Mouse (Mus musculus): ENCODE measurements around the gene Hs1bp3.

The Hs1bp3 gene

DNA sequence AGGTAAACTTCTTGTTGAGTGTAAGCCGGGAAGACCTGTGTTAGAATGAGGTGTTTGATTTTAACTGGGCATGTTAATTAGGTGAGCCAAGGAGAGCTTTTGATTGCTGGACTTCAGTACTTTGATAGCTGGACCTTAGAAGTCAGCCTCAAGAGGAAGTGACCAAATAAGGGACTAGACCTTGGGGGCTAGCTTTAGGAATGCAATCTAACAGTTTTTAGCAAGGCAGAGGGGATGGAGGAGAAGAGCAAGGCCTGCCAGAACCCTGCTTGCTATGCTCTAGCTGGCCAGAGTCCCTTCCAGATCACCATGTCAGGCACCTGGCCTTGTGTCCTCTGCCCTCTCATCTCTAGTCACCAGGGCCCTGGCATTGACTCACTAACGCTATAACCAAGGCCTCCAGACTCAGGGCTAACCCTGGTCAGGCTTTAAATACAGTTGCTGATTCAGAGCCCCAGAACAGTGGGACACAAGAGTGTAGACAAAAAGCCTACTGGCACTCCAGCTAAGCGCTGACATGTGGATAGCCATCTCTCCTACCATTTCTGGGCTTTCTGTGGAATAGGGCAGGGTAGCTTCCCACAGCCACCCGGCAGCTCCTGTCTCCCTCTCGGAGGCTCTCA is 45.2 kb downstream of the Hs1bp3 start:
- DNase-seq (ENCODE audit: extremely low read depth, insufficient read length, low spot score): no peak

DNA sequence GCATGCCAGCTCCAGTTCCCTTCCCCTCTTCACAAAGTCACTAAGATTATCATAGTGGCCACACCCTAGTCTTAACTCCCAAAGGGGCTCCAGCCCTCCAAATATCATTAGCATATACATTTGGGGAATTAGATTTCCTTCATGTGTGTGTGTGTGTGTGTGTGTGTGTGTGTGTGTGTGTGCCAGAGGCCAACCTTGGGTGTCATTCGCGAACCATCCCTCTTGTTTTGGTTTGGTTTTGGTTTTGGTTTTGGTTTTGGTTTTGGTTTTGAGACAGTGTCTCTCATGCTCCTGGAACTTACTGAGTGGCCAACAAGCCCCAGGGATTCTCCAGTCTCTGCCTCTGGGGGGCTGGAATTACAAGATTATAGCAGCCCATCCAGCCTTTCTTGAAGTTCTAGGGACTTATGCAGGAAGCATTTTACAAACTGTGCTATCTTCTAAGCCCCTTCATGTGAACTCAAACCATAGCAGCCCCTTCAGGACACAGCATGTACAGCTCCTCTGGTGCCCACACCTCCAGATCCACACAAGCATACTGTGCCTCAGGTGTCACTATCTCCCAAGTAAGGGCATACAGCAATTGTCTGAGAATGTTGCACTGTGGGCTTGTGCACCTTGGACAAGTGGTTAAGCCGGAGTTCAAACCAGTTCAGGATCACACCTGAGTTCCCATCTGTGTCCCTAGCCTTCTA is 46.3 kb downstream of the Hs1bp3 start:
- DNase-seq (ENCODE audit: extremely low read depth, insufficient read length, low spot score): no peak

DNA sequence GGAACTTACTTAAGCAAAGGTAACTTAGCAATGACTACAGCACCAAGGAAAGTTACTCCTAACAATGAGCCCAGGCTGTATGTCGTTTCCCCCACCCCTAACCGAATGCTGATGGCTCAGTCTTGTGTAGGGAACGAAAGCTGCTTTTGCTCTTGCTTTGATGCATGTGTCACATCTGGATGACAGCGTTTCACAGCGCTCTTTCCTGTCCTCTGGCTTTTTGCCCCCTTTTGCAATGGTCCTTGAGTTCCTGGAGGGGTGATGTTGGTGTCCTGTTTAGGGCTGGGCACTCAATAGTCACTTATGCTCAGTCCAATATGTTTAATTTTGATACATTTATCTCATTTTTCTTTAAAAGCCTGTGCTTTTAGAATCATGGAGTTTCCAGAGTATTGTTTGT is 48.6 kb downstream of the Hs1bp3 start:
- DNase-seq (ENCODE audit: extremely low read depth, insufficient read length, low spot score): no peak

DNA sequence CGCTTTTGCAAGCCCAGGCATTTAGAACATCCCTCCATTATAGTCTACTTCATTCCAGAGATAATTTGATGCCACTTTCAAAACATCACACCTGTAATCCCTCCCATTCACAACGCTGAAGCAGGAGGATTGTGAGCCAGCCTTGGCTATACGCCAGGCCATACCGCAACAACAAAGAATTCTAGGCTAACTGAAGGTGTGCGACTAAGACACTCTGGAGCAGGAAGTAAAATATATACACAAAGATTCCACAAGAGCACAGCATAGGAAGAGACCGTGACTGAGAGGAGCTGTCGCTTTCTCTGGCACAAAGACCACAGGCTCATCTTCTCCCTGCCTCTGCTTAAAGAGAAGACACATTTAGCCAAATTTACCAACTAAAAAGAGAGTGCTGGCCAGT is 49.2 kb downstream of the Hs1bp3 start:
- DNase-seq (ENCODE audit: extremely low read depth, insufficient read length, low spot score): no peak

DNA sequence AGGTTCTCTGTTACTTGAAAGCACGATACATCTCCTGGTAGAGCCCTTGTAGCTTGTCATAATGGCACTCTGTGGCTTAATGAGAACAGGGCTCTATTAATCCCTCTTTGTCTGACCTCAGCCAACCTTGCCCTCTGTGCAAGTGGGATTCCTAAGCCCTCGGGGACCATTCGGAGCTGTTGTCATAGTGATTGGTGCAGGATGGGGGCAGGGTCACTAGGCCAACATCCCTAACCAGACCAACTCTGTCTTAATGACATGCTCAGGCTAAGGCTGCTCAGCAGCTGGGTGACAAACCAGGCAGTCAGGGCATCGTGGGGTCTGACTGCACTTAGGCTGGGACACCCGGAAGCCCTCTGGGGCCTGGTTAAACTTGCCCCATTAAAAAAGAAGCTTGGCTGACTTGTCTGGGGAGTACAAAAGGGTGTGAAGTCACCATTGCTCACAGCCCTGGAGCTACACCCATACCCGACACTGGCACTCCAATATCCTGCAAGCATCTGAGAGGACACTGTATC is 51.1 kb downstream of the Hs1bp3 start:
- no peak for DNase-seq (ENCODE audit: extremely low read depth, insufficient read length, low spot score)

DNA sequence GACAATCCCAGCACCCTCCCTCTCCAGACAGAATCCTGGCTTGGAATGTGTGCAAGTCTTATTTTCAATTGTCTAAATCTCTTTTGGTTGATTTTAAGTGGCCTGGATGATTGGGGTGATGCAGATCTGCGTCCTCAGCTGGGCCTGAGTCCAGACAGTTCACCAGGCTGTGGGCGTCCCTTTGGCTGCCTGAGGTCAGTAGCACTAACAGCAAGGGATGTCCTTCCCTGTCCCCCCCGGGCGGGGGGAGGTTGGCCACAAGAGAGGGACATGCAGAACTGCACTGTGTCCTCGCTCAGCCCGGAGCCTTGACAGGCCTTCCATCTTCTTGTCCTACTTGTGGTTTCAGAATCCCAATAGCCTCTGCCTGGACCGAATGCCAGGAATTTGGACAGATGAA is 52.1 kb downstream of the Hs1bp3 start:
- peak; percentile 36 for DNase-seq (ENCODE audit: extremely low read depth, insufficient read length, low spot score)

DNA sequence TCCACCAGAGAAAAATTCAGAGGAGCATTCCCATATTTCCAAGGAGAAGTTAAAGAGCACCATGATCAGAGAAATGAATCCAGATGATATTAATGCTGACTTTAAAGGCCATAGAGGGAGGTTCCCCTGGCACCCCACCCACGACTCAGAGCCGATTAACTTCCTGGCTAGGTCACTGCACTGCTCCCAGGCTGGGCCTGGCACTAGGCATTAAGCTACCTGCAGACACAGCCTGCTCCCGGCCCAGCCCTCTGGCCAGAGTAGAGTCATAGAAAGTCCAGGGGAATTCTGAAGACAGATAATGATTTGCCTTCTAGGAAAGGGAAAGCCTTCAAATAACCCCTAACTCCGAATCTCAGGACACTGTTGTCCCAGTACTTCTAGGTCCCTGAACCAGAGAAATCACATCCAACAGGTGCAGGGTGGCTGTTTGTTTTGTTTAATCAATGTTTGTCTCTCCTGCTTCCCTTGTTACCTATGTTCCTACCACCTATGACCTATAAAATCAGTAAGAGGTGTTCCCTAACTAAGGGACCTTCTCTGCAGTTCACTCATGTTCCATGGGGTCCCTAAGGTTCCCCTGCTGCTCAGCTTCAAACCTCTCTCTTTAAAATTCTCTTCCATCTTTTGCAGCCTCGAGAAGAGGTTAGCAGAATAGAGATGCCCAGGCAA is 52.8 kb downstream of the Hs1bp3 start:
- no peak for DNase-seq (ENCODE audit: extremely low read depth, insufficient read length, low spot score)

DNA sequence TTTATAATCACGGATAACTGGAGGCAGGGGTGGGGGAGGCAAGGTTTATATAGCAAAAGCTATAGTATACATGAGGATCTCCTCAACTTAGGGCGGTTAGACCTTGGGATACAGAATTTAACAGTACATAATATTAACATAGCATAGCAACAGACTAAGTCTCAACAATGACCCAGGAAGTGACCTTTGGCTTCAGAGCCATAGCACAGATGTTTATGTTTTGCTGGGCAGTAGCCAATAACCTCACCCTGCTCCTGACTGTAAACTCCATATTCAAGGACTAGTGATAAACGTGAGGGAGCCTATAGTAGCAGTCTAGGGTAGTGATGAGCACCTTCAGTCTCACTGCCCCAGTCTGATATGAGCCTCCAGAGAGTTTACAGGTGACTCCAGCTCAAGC is 53.5 kb downstream of the Hs1bp3 start:
- no peak for DNase-seq (ENCODE audit: extremely low read depth, insufficient read length, low spot score)

DNA sequence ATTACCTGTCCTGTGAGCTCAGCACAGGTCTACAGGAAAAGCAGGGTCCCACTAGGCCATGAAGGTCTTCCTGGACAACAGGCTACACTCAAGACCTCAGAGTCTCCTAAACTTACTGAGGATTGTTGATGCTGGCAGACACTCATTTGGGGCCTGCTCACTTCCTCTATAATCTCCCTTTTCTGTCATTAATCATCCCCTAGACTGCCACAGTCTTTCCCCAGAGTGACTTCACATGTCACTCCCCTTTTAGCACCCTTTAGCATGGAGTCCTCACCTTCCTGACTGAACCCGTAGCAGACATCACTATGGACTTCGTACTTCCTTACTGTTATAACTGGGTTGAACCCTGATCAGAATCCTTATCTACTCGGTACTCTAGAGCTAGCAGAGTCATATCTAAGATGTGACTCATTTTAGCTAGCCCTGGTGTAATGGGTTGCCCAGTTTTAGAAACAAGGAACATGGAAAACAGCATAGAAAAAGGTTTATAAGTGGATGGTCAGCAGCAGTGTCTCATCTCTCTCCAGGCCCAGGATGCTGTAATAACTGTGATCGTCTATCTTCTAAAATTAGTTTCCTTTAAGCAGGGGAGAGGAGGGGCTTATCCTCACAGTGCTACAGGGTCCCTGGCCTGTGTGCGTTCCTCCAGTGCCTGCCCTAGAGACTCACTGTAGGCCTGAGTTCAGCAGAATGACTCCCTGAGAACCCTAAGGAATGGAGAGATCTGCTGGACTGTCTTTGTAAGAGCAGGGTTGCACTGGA is 58.7 kb downstream of the Hs1bp3 start:
- no peak for DNase-seq (ENCODE audit: extremely low read depth, insufficient read length, low spot score)

DNA sequence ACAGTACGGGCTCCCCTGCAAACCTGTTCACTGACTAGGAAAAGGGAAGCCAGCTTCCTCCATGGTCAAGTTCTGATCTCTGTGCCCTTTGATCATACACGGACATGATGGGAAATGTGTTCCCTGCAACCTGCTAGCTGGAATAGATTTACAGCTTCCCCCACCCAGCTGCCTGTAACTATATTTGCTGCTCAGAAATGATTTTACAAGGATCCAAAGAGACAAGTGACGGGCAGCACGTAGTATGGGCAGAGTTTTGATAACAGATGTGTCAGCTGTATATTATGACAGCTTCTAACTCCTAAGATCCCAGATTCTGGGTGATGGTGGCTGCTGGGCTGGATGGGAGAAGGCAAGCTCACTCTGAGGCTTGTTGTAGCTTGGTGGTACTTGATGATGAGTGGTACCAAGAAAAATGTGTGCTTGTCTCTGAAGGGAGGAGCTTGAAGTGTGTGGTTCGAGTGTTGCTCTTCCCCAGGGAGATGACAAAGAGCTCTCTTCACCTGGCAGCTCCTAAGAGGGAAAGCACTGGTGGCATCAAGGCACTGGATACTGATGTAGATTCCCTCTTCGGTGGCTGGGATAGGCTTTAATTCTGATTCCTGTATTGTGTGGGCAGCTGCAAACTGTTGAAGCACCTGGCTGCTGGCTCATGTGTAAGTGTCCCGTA is 59.4 kb downstream of the Hs1bp3 start:
- DNase-seq (ENCODE audit: extremely low read depth, insufficient read length, low spot score): peak; percentile 60

DNA sequence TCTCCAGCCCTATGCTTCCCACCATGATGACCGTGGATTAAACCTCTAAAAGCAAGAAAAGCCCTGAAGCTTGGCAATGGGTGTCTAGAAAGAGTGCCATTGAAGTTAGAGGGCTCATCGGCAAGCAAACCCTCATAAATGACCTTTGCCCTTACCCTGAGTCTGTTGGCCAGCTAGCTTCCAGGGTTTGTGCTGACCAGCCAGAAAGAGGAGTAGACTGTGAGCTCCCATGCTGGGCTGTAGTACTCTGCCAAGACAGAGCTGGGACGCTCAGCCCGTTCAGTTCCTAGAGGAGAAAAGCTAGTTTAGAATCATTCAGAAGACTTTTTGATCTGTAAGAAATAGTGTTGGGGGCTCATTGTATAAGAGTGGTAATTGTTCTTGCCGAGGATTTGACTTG is 60.5 kb downstream of the Hs1bp3 start:
- DNase-seq (ENCODE audit: extremely low read depth, insufficient read length, low spot score): no peak

DNA sequence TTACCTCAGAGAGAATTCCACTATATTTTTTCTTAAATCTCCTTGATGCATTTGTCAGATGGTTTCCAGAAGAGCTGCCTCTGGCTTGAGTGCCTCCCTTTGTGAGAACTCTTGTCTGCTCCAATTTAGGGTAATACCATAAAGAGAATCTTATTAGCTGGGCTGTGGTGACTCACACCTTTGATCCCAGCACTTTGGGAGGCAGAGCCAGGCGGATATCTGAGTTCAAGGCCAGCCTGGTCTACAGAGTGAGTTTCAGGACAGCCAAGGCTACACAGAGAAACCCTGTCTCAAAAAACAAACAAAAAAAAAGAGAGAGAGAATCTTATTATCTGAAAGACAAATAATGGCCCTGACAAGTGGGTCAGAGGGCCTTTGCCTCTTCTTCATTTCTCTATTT is 63.9 kb downstream of the Hs1bp3 start:
- DNase-seq (ENCODE audit: extremely low read depth, insufficient read length, low spot score): no peak

DNA sequence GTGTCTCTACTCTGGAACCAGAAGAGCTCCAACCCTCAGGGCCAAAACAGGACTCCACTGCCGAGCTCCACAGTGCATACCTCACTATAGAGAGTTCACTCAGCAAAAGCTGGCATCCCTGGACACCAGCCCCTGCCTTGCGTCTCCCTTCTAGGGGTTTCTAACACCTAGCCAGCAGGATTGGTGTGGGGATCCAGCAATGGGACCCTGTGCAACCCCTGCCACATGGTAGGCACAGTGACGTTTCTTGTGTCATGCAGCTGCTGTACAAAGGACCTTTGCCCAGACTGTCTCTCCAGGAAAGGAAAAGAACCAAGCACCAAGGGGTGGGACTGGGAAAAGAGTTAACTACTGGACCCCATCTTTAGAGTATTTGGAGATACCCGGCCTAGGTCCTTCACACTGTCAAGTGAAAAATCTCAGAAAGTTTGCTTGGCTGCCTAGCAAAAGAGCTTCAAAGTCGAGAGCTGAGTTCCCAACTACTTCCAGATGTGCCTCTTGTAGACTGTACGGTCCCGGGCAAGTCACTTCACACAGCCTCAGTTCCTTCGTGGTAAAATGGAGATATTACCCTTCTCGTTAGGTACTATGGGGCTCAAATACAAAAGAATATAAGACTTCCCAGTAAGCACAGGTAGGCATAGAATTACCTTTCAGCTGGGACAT is 64.9 kb downstream of the Hs1bp3 start:
- no peak for DNase-seq (ENCODE audit: extremely low read depth, insufficient read length, low spot score)

DNA sequence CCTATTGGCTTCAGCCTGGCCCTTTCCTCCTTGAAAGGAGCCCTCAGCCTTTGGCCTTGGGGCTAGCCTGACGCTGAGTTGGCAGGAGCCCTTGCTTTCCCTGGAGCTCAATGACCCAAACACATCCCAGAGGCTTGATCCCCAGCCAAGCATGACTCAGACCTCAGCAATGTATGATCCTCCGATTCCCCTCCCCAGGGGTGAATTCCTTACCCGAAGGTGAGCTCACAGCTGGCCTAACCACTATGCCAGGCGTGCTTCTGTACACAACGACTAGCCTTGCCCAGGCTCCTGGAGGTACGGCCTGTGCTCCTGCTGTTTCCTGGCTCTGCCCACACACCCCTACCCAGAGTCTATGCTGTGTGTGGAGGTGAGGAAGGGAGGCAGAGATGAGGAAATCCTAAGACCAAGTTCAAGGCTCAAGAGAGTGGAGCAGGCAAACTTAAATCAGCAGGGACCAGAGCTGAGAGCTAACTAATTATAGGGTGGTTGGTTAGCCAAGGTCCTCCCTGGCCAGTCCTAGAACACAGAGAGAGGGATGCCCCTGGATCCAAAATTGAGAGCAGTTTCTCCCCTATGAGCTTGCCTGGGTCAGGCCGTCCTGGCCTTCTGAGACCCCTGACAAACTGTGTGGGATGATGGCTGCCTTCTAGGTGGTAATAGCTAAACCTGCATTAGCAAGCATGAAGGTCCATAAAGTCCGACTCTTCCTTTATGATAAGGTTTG is 66.7 kb downstream of the Hs1bp3 start:
- DNase-seq (ENCODE audit: extremely low read depth, insufficient read length, low spot score): peak; percentile 82

DNA sequence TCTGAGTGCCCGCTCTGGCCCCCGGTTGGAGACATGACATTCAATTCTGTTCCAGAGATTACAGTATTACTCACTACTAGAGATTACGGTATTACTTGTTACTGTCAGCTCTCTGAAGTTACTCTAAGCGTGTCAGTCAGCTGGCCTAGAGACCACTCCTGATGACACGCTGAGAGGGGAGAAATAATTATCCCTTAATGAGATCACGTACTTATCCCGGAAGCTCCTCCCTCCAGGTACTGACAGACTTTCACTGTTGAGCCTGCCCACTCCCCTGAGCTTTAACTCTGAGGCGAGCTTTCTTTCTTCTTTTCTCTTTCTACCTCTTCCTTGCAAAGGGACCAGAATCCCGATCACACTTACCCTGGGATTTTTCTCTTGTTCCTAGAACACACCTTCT is 67.7 kb downstream of the Hs1bp3 start:
- no peak for DNase-seq (ENCODE audit: extremely low read depth, insufficient read length, low spot score)

DNA sequence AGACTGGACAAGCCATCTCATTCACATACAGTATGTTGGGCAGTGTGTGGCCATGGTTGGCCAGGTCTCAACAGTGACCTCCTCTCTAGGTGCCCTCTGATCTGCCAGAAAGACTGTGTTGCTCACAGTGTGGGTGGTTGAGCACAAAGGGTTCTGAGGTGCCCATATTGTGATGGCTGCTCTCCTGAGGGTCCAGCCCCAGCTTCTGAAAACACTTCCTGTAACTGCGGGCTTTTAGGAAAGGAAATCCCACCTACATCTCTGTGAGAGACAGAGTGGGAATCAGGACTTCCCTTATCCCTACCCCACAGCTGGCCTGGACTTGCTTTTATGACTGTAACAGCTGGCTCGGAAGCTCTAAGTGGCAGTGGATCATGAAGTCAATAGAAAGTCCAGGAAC is 68.7 kb downstream of the Hs1bp3 start:
- no peak for DNase-seq (ENCODE audit: extremely low read depth, insufficient read length, low spot score)

DNA sequence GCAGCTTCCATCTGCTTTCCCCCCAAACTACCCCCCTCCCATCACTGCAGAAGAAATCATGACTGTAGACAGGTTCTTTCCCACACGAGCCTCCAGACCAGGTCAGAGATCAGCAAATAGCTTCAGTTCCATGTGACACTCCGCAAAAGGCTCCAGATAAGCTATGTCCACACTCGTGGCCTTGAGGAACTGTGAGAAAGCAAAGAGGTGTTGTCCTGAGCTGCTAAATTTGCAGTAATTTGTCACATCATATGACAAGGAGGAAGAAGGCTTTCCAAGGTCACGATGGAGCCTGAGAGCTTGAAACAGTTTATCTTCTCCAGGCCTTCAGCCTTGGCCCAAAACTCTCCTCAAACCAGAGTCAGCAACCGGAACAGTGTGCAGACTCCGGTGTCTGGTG is 70.6 kb downstream of the Hs1bp3 start:
- no peak for DNase-seq (ENCODE audit: extremely low read depth, insufficient read length, low spot score)

DNA sequence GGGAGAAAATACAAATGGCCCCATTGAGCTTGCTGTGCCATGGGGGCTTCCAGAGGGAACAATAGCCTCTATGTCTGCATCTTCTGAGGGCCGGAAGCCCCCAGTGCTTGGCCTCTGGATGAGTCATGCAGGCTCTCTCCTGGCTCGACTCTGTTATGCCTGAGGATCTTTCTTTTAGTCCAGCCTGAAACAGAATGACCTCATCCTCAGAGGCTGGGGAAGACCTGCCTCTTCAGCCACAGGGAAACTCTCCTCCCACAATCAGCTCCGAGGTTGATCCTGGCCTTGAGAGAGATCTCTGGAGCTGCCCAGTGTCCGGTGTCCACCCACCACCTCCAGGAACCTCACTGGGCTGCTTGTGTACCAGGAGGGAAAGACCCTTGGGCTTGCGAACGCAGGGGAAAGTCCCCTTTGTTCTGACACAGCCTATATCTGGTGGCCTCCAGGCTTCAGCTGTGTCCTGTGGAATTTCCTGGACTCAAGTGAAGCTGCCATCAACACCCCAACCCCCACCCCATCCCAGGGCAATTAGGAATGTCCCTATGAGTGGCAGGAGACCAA is 73.3 kb downstream of the Hs1bp3 start:
- DNase-seq (ENCODE audit: extremely low read depth, insufficient read length, low spot score): peak; percentile 72

DNA sequence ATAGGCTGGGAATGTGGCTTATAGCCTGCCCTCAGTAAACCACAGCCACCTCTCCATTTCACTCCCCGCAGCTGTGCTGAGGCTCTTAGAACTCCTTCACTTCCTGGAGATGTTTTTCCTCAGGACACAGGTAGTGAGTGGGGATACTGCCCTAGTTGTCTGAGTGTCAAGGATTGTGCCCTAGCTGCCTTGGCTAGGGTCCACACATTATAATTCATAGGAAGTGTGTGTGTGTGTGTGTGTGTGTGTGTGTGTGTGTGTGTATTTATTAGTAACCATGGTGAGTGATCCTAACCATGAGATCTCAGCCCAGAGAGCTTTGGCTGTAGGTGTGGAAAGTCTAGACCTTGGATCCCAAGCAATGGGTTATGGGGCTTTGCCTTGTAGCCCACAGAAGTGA is 74.0 kb downstream of the Hs1bp3 start:
- no peak for DNase-seq (ENCODE audit: extremely low read depth, insufficient read length, low spot score)

Data from 3134 (cell line).